Mouse (Mus musculus) neural tube, embryonic 11.5 days (tissue): Measurements from ENCODE around the gene Pcbp2. TPM values are rescaled to one million over a fixed set of nuclear protein-coding genes. Genes with fewer than 3 reads are reported as not detected.

Experiments used
- ATAC-seq: fragments of 200-750 bp; cut with Nextera tagmentation; 2 replicates; pipeline ENCODE4 v1.8.0; 2017; ENCODE audit warnings: moderate number of reproducible peaks, mild to moderate bottlenecking, moderate TSS enrichment, moderate library complexity; ENCODE audit not compliant: insufficient read depth, low FRiP score, low TSS enrichment
- DNase-seq: peaks from one replicate; pipeline ENCODE4 v3.0.0-alpha.2; 2015; ENCODE audit warnings: low spot score
- H3K27ac ChIP-seq: fragments of 300-500 bp; sonication (generic); 2 replicates; pipeline ENCODE4 v1.5.1; 2014; ENCODE audit warnings: low read depth, mild to moderate bottlenecking, low read length
- H3K27me3 ChIP-seq: fragments of 300-500 bp; sonication (generic); 2 replicates; pipeline ENCODE4 v1.6.1; 2014; ENCODE audit warnings: mild to moderate bottlenecking, low read length, mixed read lengths; ENCODE audit not compliant: control insufficient read depth, insufficient read depth
- H3K36me3 ChIP-seq: fragments of 300-500 bp; sonication (generic); 2 replicates; pipeline ENCODE4 v1.6.1; 2014; ENCODE audit warnings: mild to moderate bottlenecking, low read length, moderate library complexity, mixed read lengths; ENCODE audit not compliant: control insufficient read depth, insufficient read depth
- H3K4me1 ChIP-seq: fragments of 300-500 bp; sonication (generic); 2 replicates; pipeline ENCODE4 v1.6.1; 2014; ENCODE audit warnings: low read length, mixed read lengths; ENCODE audit not compliant: control insufficient read depth, insufficient read depth
- H3K4me2 ChIP-seq: fragments of 300-500 bp; sonication (generic); 2 replicates; pipeline ENCODE4 v1.6.1; 2014; ENCODE audit warnings: low read depth, mild to moderate bottlenecking, moderate library complexity
- H3K4me3 ChIP-seq: fragments of 300-500 bp; sonication (generic); 2 replicates; pipeline ENCODE4 v1.5.1; 2014; ENCODE audit warnings: low read depth, low read length
- H3K9ac ChIP-seq: fragments of 300-500 bp; sonication (generic); 2 replicates; pipeline ENCODE4 v1.6.1; 2014; ENCODE audit warnings: mild to moderate bottlenecking, low read length
- H3K9me3 ChIP-seq: fragments of 300-500 bp; sonication (generic); 2 replicates; pipeline ENCODE4 v1.6.1; 2016; ENCODE audit warnings: low read length; ENCODE audit not compliant: control insufficient read depth
- WGBS: fragments of 180-500 bp; shearing (Covaris S2); extraction: QIAGEN DNeasy Blood & Tissue Kit; methylation state at CpG from one replicate; pipeline ENCODE4 v1.1.7; 2014; 5-methylcytosine and 5-hydroxymethylcytosine counted together
- polyA plus RNA-seq: library from polyadenylated mRNA; unstranded; fragments of >200 nt; fragmentation: Nextera tagmentation; extraction: Ambion mirVana; gene quantifications from 2 replicates; pipeline ENCODE4 v1.2.1, GENCODE M21; 2014

Pcbp2 gene
- polyA plus RNA-seq, 1 experiment from 2014 or later: 220 TPM

DNA sequence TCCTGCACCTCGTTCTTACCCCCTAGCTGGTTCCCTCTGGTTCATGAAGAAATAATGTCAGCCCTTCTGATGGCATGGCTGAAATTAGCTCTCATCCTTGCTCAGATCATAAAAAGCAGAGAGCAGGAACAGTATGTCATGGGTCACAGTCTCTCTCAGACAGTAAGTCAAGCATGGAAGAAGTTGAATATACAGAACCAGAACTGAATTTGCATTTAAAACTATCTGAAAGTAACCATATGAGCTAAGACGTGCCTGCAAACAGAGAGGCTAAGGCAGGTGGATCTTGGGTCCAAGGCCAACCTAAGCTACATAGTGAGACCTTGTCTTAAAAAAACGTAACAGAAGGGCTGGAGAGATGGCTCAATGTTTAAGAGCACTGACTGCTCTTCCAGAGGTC lies 42.7 kb downstream of the Pcbp2 start:
- H3K4me1 ChIP-seq: peaks cover 39% of the 10 kb centered on the region

DNA sequence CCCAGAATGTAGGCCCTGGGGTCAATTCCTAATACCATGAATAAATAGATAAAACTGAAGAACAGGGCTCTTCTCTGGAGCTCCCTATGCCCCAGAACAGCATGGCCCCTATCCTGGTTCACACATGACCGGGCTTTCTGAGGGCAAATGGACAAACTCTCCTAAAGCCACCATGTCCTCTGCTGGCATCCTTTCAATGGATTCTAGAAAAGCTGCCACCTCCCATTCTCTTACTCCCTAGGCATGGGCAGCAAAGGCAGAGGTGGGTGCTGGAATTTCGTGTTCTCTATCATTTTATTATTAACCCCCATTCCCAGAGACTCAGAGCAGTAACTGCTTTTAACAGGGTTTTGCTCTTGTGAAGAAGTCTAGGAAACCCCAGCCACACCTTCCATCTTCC lies 44.9 kb downstream of the Pcbp2 start:
- Histone ChIP-seq H3K27me3 (no peaks in the 10 kb centered on the region), H3K36me3 (no peaks in the 10 kb centered on the region), H3K27ac (no peak overlapping the region), H3K4me1 (peaks cover 42% of the 10 kb centered on the region), H3K9ac (no peak overlapping the region), H3K4me2 (peak overlapping the region; percentile 78), H3K9me3 (no peaks in the 10 kb centered on the region), H3K4me3 (no peak overlapping the region; the same call in 1 of the 2 replicates)
- peak; percentile 5 for DNase-seq
- WGBS: 87% methylated on average over 2 of the region's 2 CpGs
- no peak for ATAC-seq

More for the DNA sequence above, 42.7 kb downstream of the Pcbp2 start:
- Histone ChIP-seq H3K9me3 (no peaks in the 10 kb centered on the region), H3K4me2 (no peak overlapping the region), H3K27me3 (no peaks in the 10 kb centered on the region), H3K36me3 (no peaks in the 10 kb centered on the region), H3K27ac (peak overlapping the region; percentile 78; the same call in 1 of the 2 replicates), H3K9ac (no peak overlapping the region), H3K4me3 (no peak overlapping the region)
- no peak for ATAC-seq
- 80% methylated on average over 3 of the region's 3 CpGs for WGBS
- DNase-seq: no peak

DNA sequence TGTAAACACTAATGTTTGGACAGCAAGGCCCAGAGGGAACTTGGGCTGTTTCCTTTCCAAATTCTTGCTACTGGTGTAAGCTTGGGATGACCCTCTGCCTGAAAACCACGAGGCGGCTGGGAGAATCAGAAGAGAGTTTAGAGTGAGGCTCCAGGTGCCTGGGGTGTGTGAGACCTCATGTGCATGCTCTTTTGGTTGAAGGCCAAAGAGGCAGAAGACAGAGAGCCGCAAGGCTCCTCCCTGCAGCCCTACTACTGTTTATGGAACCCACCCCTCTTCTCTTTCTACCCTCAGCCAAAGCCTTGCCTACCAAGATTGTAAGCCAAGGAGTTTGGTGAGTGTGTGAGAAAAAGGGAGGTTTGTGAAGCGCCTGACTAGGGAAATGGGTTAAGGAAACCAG lies 45.5 kb downstream of the Pcbp2 start:
- Histone ChIP-seq H3K4me2 (peak overlapping the region; percentile 78), H3K4me3 (peak overlapping the region; percentile 58), H3K9me3 (no peaks in the 10 kb centered on the region), H3K4me1 (peaks cover 41% of the 10 kb centered on the region), H3K27ac (no peak overlapping the region), H3K27me3 (no peaks in the 10 kb centered on the region), H3K36me3 (no peaks in the 10 kb centered on the region), H3K9ac (peak overlapping the region; percentile 75)
- WGBS: 57% methylated on average over 4 of the region's 4 CpGs
- DNase-seq (no peak), ATAC-seq (no peak)

DNA sequence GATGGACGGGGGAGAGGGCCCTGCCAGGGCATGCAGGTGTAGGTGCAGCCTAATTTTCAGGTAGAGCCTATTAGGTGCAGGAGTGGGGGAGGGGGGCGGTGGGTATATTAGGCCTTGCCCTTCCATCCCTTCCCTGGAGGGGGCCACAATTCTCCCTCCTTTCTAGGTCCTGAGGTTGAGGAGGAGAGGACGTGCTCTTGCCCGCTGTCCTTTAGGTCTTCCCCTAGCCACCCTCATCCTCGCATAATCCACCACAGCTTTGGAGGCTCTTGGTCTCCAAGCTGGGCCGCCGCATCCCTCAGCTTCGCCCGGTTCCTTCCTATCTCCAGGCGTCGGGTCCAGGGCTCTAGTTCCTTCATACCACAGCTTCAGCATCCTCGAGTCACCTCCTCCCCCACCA lies 46.0 kb downstream of the Pcbp2 start:
- DNase-seq (peak; percentile 23), ATAC-seq (no peak)
- Histone ChIP-seq H3K27me3 (no peaks in the 10 kb centered on the region), H3K4me2 (peak overlapping the region; percentile 78), H3K4me1 (peaks cover 36% of the 10 kb centered on the region), H3K4me3 (peak overlapping the region; percentile 58), H3K27ac (peak overlapping the region; percentile 64), H3K9me3 (no peaks in the 10 kb centered on the region), H3K9ac (peak overlapping the region; percentile 75), H3K36me3 (no peaks in the 10 kb centered on the region; the same call in 1 of the 2 replicates)
- under 1% methylated on average over 12 of the region's 12 CpGs for WGBS

DNA sequence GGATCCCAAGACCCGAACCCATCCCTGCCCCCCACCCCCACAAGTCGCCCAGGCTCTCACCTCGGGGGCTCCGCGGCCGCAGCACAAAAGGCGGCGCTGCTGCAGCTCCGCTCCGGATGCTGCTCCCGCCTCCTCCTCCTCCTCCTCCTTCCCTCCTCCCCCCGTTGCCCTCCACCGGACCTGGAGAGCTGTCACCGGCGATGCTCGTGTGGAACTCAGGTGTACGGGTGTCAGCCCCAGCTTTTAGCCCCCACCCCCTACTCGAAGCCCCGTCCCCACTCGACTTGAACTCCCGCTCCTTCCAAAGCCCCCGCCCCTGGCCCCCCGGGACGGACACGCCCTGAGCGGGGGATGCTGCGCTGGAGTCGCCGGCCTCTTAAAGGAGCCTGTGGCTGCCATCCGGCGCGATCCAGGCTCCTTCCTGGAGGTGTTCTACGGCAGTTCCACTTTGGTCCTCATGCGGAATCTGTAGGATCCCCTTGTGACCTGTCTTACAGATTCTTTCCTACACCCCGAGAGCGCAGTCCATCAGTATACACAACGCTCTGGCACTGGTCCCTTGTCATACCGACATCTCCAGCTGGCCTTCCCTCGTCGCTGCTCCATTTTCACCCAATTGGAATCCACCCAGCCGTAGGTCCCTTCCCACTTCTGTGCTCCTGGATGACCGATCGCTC lies 46.5 kb downstream of the Pcbp2 start, which contains the start of gene Map3k12:
Gene Map3k12 (minus strand): TSS at position 337 of the 677 bp plus-strand sequence.
- Histone ChIP-seq H3K27me3 (no peaks in the 10 kb centered on the region), H3K9me3 (no peaks in the 10 kb centered on the region), H3K9ac (peak within 1 kb of the TSS; percentile 75), H3K4me1 (peaks cover 30% of the 10 kb centered on the region), H3K4me2 (peak within 1 kb of the TSS; percentile 78), H3K27ac (peak within 1 kb of the TSS; percentile 64), H3K4me3 (peak within 1 kb of the TSS; percentile 58), H3K36me3 (no peaks in the 10 kb centered on the region; the same call in 1 of the 2 replicates)
- DNase-seq (peak; percentile 81), ATAC-seq (peak; percentile 20; the same call in 1 of the 2 replicates)
- WGBS: under 1% methylated on average over 39 of the region's 43 CpGs

DNA sequence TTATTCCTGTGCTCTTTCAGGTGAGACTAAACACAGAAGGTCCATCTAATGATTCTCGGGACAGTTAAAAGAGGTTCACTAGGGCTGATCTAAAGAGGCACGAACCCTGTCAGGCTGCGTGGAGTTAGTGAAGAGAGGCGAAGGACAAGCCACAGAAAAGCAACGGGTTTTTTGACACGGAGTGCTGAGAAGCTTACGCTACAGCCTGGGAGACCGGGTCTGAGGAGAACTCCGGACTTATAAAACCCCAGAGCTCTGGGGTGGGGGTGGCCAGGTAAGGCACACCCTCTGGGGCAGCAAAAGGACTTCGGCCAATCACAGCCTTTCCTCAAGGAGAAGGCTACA lies 47.3 kb downstream of the Pcbp2 start:
- Histone ChIP-seq H3K36me3 (peaks cover 5% of the 10 kb centered on the region; the same call in 1 of the 2 replicates), H3K27ac (0 out of 2 replicates have a peak overlapping the region, but pooled peaks have one; percentile 64), H3K9ac (no peak overlapping the region; the same call in 1 of the 2 replicates), H3K4me2 (peak overlapping the region; percentile 78), H3K9me3 (no peaks in the 10 kb centered on the region), H3K27me3 (no peaks in the 10 kb centered on the region), H3K4me3 (peak overlapping the region; percentile 58), H3K4me1 (peaks cover 23% of the 10 kb centered on the region)
- DNase-seq (no peak), ATAC-seq (no peak)
- WGBS: under 1% methylated on average over 10 of the region's 10 CpGs

DNA sequence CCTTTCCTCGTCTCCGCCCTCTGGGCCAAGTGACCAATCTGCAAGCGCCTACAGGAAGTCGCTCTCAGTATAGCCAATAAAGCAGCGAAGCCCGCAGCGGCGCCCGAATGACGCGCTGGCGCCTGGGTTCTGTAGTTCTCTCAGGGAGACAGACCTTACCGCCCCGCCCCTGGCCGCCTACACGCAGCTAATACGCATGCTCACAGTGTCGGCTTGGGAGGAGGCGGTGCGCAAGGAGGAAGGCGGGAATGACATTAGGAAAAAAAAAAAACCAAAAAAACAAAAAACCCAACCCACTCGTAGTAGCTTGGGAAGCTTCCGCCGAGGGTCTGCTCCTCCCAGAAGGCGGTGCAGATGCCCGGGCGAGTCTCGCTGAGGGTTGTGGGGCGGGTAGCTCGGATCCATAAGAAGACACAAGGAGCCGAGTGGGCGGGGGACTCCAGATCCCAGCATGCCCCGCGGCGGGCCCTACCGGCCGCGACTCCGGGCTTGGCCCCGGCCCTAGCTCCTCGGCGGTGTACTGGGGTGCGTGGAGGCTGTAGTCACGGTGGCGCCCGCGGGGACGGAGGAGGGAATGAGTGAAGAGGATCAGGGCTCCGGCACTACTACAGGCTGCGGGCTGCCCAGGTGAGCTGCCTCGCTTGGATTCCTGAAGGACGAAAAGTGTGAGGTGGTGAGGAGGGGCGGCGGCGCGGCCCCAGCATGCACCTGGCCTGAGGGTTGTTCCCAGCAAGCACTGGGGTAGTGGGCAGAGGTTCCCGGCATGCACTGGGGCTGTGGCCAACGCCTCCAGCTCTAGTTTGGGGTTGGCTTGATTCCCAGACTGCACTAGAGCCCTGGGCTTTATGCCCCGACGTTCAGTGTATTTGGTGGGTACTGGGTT lies 47.9 kb downstream of the Pcbp2 start, which contains the start of gene Tarbp2:
Gene Tarbp2 (plus strand): TSS at position 217 of the 883 bp plus-strand sequence.
- peak; percentile 99 for DNase-seq
- Histone ChIP-seq H3K36me3 (peaks cover 5% of the 10 kb centered on the region; the same call in 1 of the 2 replicates), H3K4me1 (peaks cover 19% of the 10 kb centered on the region), H3K9ac (peak within 1 kb of the TSS; percentile 86), H3K4me3 (peak within 1 kb of the TSS; percentile 58), H3K27ac (peak within 1 kb of the TSS; percentile 95), H3K9me3 (no peaks in the 10 kb centered on the region), H3K27me3 (no peaks in the 10 kb centered on the region), H3K4me2 (peak within 1 kb of the TSS; percentile 78)
- WGBS: under 1% methylated on average over 60 of the region's 60 CpGs
- peak; percentile 89 for ATAC-seq

DNA sequence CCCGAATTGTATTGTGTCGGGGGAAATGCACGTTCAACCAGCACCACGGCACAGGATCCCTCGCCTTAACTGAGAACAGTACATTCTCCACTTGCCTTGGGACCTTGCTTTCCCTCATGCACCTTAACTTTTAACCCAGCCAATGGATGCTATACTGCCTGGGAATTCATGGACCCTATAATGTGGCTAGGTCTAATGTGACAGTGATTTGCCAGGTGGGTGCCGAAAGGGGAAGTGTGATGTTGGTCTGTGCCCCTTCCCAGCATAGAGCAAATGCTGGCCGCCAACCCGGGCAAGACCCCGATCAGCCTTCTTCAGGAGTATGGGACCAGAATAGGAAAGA lies 48.5 kb downstream of the Pcbp2 start:
- 25% methylated on average over 9 of the region's 9 CpGs for WGBS
- H3K9me3 ChIP-seq: no peaks in the 10 kb centered on the region
- H3K36me3 ChIP-seq: peaks cover 7% of the 10 kb centered on the region; the same call in 1 of the 2 replicates
- peak overlapping the region; percentile 86 for H3K9ac ChIP-seq
- peak overlapping the region; percentile 95 for H3K27ac ChIP-seq
- ATAC-seq: no peak; the same call in 1 of the 2 replicates
- H3K4me3 ChIP-seq: peak overlapping the region; percentile 58
- no peaks in the 10 kb centered on the region for H3K27me3 ChIP-seq
- peak overlapping the region; percentile 78 for H3K4me2 ChIP-seq
- H3K4me1 ChIP-seq: peaks cover 19% of the 10 kb centered on the region
- no peak for DNase-seq
